Mouse (Mus musculus): Measurements from ENCODE around the gene Taok3. TPM values are rescaled to one million over a fixed set of nuclear protein-coding genes. Genes with fewer than 3 reads are reported as not detected.

Gene Taok3
- polyA plus RNA-seq, 1 experiment: 11.1 TPM

GRCm38 (mm10) chr5:117149054-117149942, 29.4 kb downstream of the Taok3 start:
- no peaks in the 10 kb centered on the region for H3K36me3 ChIP-seq (ENCODE audit: control insufficient read depth, insufficient read depth, low read length)
- TF ChIP-seq CTCF (conservative IDR thresholded peaks at IDR 0.05; ENCODE audit: insufficient read depth, insufficient read length, low read depth, low read length): no peak
- no peaks in the 10 kb centered on the region for H3K27me3 ChIP-seq (replicated peaks; ENCODE audit: control insufficient read depth, insufficient read depth, low read length)
- no peak overlapping the region for H3K27ac ChIP-seq (ENCODE audit: insufficient read depth, low read depth, low read length)
- DNase-seq: no peak
- no peak overlapping the region for H3K4me3 ChIP-seq (ENCODE audit: insufficient read depth, low read depth, low read length)
- WGBS: 67% methylated on average over 16 of the region's 16 CpGs
- no peaks in the 10 kb centered on the region for H3K4me1 ChIP-seq (ENCODE audit: control insufficient read depth, insufficient read depth, low read length)

- no peak for DNase-seq
- WGBS: 87% methylated on average over 5 of the region's 5 CpGs
- H3K27me3 ChIP-seq (replicated peaks; ENCODE audit: control insufficient read depth, insufficient read depth, low read length): no peaks in the 10 kb centered on the region
- H3K4me3 ChIP-seq (ENCODE audit: insufficient read depth, low read depth, low read length): no peak overlapping the region
- H3K4me1 ChIP-seq (ENCODE audit: control insufficient read depth, insufficient read depth, low read length): no peaks in the 10 kb centered on the region
- H3K27ac ChIP-seq (ENCODE audit: insufficient read depth, low read depth, low read length): no peak overlapping the region
- no peaks in the 10 kb centered on the region for H3K36me3 ChIP-seq (ENCODE audit: control insufficient read depth, insufficient read depth, low read length)
- TF ChIP-seq CTCF (conservative IDR thresholded peaks at IDR 0.05; ENCODE audit: insufficient read depth, insufficient read length, low read depth, low read length): no peak
- TF ChIP-seq POLR2A (IDR thresholded peaks at IDR 0.05; ENCODE audit: low read depth, low read length): no peak
Measured at GRCm38 (mm10) chr5:117150068-117150467, 30.1 kb downstream of the Taok3 start.

GRCm38 (mm10) chr5:117152944-117153343, 33.0 kb downstream of the Taok3 start:
- H3K4me3 ChIP-seq (ENCODE audit: insufficient read depth, low read depth, low read length): no peak overlapping the region
- no peaks in the 10 kb centered on the region for H3K36me3 ChIP-seq (ENCODE audit: control insufficient read depth, insufficient read depth, low read length)
- no peaks in the 10 kb centered on the region for H3K4me1 ChIP-seq (ENCODE audit: control insufficient read depth, insufficient read depth, low read length)
- DNase-seq: no peak
- no peak overlapping the region for H3K27ac ChIP-seq (ENCODE audit: insufficient read depth, low read depth, low read length)
- TF ChIP-seq CTCF (conservative IDR thresholded peaks at IDR 0.05; ENCODE audit: insufficient read depth, insufficient read length, low read depth, low read length) (no peak), POLR2A (IDR thresholded peaks at IDR 0.05; ENCODE audit: low read depth, low read length) (no peak)
- no peaks in the 10 kb centered on the region for H3K27me3 ChIP-seq (replicated peaks; ENCODE audit: control insufficient read depth, insufficient read depth, low read length)

GRCm38 (mm10) chr5:117153527-117154091, 33.7 kb downstream of the Taok3 start:
- no peak for TF ChIP-seq POLR2A (IDR thresholded peaks at IDR 0.05; ENCODE audit: low read depth, low read length)
- TF ChIP-seq CTCF (conservative IDR thresholded peaks at IDR 0.05; ENCODE audit: insufficient read depth, insufficient read length, low read depth, low read length): no peak
- no peaks in the 10 kb centered on the region for H3K36me3 ChIP-seq (ENCODE audit: control insufficient read depth, insufficient read depth, low read length)
- WGBS: 75% methylated on average over 15 of the region's 15 CpGs
- DNase-seq: peak; percentile 66
- H3K4me3 ChIP-seq (ENCODE audit: insufficient read depth, low read depth, low read length): no peak overlapping the region
- H3K4me1 ChIP-seq (ENCODE audit: control insufficient read depth, insufficient read depth, low read length): no peaks in the 10 kb centered on the region
- no peak overlapping the region for H3K27ac ChIP-seq (ENCODE audit: insufficient read depth, low read depth, low read length)
- H3K27me3 ChIP-seq (replicated peaks; ENCODE audit: control insufficient read depth, insufficient read depth, low read length): no peaks in the 10 kb centered on the region

GRCm38 (mm10) chr5:117158335-117159018, 38.5 kb downstream of the Taok3 start:
- 52% methylated on average over 7 of the region's 7 CpGs for WGBS
- peak; percentile 63 for DNase-seq
- Histone ChIP-seq H3K4me3 (ENCODE audit: insufficient read depth, low read depth, low read length) (no peak overlapping the region), H3K27me3 (replicated peaks; ENCODE audit: control insufficient read depth, insufficient read depth, low read length) (no peaks in the 10 kb centered on the region), H3K36me3 (ENCODE audit: control insufficient read depth, insufficient read depth, low read length) (no peaks in the 10 kb centered on the region), H3K4me1 (ENCODE audit: control insufficient read depth, insufficient read depth, low read length) (peaks cover 6% of the 10 kb centered on the region; the same call in 1 of the 2 replicates), H3K27ac (ENCODE audit: insufficient read depth, low read depth, low read length) (peak overlapping the region; percentile 8; the same call in 1 of the 2 replicates)
- TF ChIP-seq CTCF (conservative IDR thresholded peaks at IDR 0.05; ENCODE audit: insufficient read depth, insufficient read length, low read depth, low read length) (no peak), POLR2A (IDR thresholded peaks at IDR 0.05; ENCODE audit: low read depth, low read length) (no peak)

- Histone ChIP-seq H3K4me1 (ENCODE audit: control insufficient read depth, insufficient read depth, low read length) (peaks cover 6% of the 10 kb centered on the region; the same call in 1 of the 2 replicates), H3K27ac (ENCODE audit: insufficient read depth, low read depth, low read length) (peak overlapping the region; percentile 9; the same call in 1 of the 2 replicates), H3K4me3 (ENCODE audit: insufficient read depth, low read depth, low read length) (no peak overlapping the region), H3K36me3 (ENCODE audit: control insufficient read depth, insufficient read depth, low read length) (no peaks in the 10 kb centered on the region), H3K27me3 (replicated peaks; ENCODE audit: control insufficient read depth, insufficient read depth, low read length) (no peaks in the 10 kb centered on the region)
- TF ChIP-seq CTCF (conservative IDR thresholded peaks at IDR 0.05; ENCODE audit: insufficient read depth, insufficient read length, low read depth, low read length) (no peak), POLR2A (IDR thresholded peaks at IDR 0.05; ENCODE audit: low read depth, low read length) (no peak)
- WGBS: 64% methylated on average over 8 of the region's 8 CpGs
- no peak for DNase-seq
Measured at GRCm38 (mm10) chr5:117159326-117159725, 39.4 kb downstream of the Taok3 start.

All from kidney, adult 2 months (tissue).